Mouse (Mus musculus) myocyte (in vitro differentiated cells): ENCODE measurements around the gene Fbn1. TPM values are rescaled to one million over a fixed set of nuclear protein-coding genes. Genes with fewer than 3 reads are reported as not detected.

Experiments
- H3K27me3 ChIP-seq: one replicate; pipeline ENCODE4 v1.6.1; 2011; ENCODE audit not compliant: control insufficient read depth, insufficient read depth, insufficient read length
- H3K36me3 ChIP-seq: one replicate; pipeline ENCODE4 v1.6.1; 2011; ENCODE audit not compliant: control insufficient read depth, insufficient read depth
- H3K4me2 ChIP-seq: one replicate; pipeline ENCODE4 v1.6.1; 2011; ENCODE audit warnings: low read depth, control low read depth
- H3K4me3 ChIP-seq: one replicate; pipeline ENCODE4 v1.5.1; 2011; ENCODE audit warnings: mild to moderate bottlenecking, control low read depth, moderate library complexity
- H3K79me2 ChIP-seq: one replicate; pipeline ENCODE4 v1.6.1; 2011; ENCODE audit not compliant: control insufficient read depth, insufficient read depth
- H3ac ChIP-seq: one replicate; pipeline ENCODE4 v1.6.1; 2011; ENCODE audit not compliant: control insufficient read depth, insufficient read length
- CEBPB ChIP-seq: IDR thresholded peaks from 2 replicates; pipeline ENCODE4 v1.6.1; 2011; ENCODE audit warnings: mild to moderate bottlenecking, moderate library complexity; ENCODE audit not compliant: poor library complexity, insufficient read depth, severe bottlenecking
- E2F4 ChIP-seq: IDR thresholded peaks from one replicate; pipeline ENCODE4 v1.6.1; 2011; ENCODE audit warnings: mild to moderate bottlenecking, control low read depth, moderate library complexity; ENCODE audit not compliant: insufficient read depth
- MAX ChIP-seq: IDR thresholded peaks from one replicate; pipeline ENCODE4 v1.6.1; 2011; ENCODE audit warnings: low read depth, mild to moderate bottlenecking, control low read depth
- MYOD1 ChIP-seq, 3 experiments: IDR thresholded peaks; one replicate each; pipeline ENCODE4 v1.6.1; 2011; ENCODE audit warnings: control low read depth in 2 of 3, low read depth in 2 of 3, mild to moderate bottlenecking in 2 of 3, moderate library complexity in 1 of 3; ENCODE audit not compliant: insufficient read length in 2 of 3, control insufficient read depth in 1 of 3
- MYOG ChIP-seq, 3 experiments: IDR thresholded peaks; one replicate each; pipeline ENCODE4 v1.6.1; 2011; ENCODE audit warnings: control low read depth in 2 of 3, low read depth in 2 of 3, mild to moderate bottlenecking in 2 of 3; ENCODE audit not compliant: insufficient read length in 2 of 3, control insufficient read depth in 1 of 3, insufficient read depth in 1 of 3
- POLR2A ChIP-seq: IDR thresholded peaks from one replicate; pipeline ENCODE4 v1.6.1; 2011; ENCODE audit warnings: low read depth, mild to moderate bottlenecking, control low read depth, moderate library complexity; ENCODE audit not compliant: insufficient read length
- POLR2AphosphoS2 ChIP-seq: IDR thresholded peaks from one replicate; pipeline ENCODE4 v1.6.1; 2011; ENCODE audit warnings: low read depth, control low read depth; ENCODE audit not compliant: insufficient read length
- REST ChIP-seq: IDR thresholded peaks from one replicate; pipeline ENCODE4 v1.6.1; 2011; ENCODE audit warnings: mild to moderate bottlenecking, control low read depth, moderate library complexity; ENCODE audit not compliant: insufficient read depth, insufficient read length
- SRF ChIP-seq: IDR thresholded peaks from one replicate; pipeline ENCODE4 v1.6.1; 2011; ENCODE audit warnings: low read depth; ENCODE audit not compliant: control insufficient read depth, insufficient read length
- TCF12 ChIP-seq: IDR thresholded peaks from one replicate; pipeline ENCODE4 v1.6.1; 2011; ENCODE audit warnings: mild to moderate bottlenecking, control low read depth; ENCODE audit not compliant: poor library complexity, insufficient read depth, severe bottlenecking
- TCF3 ChIP-seq: IDR thresholded peaks from one replicate; pipeline ENCODE4 v1.6.1; 2011; ENCODE audit warnings: low read depth, control low read depth; ENCODE audit not compliant: insufficient read length
- USF1 ChIP-seq: IDR thresholded peaks from one replicate; pipeline ENCODE4 v1.6.1; 2011; ENCODE audit warnings: low read depth, mild to moderate bottlenecking, control low read depth, moderate library complexity
- polyA plus RNA-seq: library from polyadenylated mRNA; unstranded; fragments of >200 nt; fragmentation: generic; extraction: Trizol; gene quantifications from one replicate; pipeline ENCODE4 v1.2.1, GENCODE M21; 2012; ENCODE audit warnings: missing spikeins

Gene Fbn1
- polyA plus RNA-seq, 1 experiment = 125 TPM

- no peak overlapping the region for H3ac ChIP-seq
- peaks cover 27% of the 10 kb centered on the region for H3K36me3 ChIP-seq
- no peak for TF ChIP-seq MYOD1 (IDR thresholded peaks at IDR 0.05; ENCODE audit: control insufficient read depth in 1 of 3, insufficient read length in 2 of 3, low read depth in 2 of 3)
- TF ChIP-seq REST = no peak
- TF ChIP-seq MAX = no peak
- no peak for TF ChIP-seq CEBPB
- TF ChIP-seq POLR2AphosphoS2 = no peak
- no peak for TF ChIP-seq USF1
- TF ChIP-seq SRF = no peak
- no peak for TF ChIP-seq TCF3
- no peak for TF ChIP-seq TCF12
- no peak for TF ChIP-seq POLR2A
- TF ChIP-seq E2F4 = no peak
- TF ChIP-seq MYOG (IDR thresholded peaks at IDR 0.05; ENCODE audit: control insufficient read depth in 1 of 3, insufficient read depth in 1 of 3, insufficient read length in 2 of 3, low read depth in 2 of 3) = no peak
- H3K4me3 ChIP-seq = no peak overlapping the region
- H3K27me3 ChIP-seq = no peaks in the 10 kb centered on the region
- no peak overlapping the region for H3K4me2 ChIP-seq
- peaks cover 20% of the 10 kb centered on the region for H3K79me2 ChIP-seq
Measured at GRCm38 (mm10) chr2:125470553-125471295, 37.1 kb downstream of the Fbn1 start.

GRCm38 (mm10) chr2:125464036-125464435 is 43.8 kb downstream of the Fbn1 start:
- Histone ChIP-seq H3K4me2 (no peak overlapping the region), H3K79me2 (no peaks in the 10 kb centered on the region), H3ac (no peak overlapping the region), H3K36me3 (peaks cover 29% of the 10 kb centered on the region), H3K27me3 (no peaks in the 10 kb centered on the region), H3K4me3 (no peak overlapping the region)
- TF ChIP-seq SRF (no peak), REST (no peak), TCF12 (no peak), POLR2A (no peak), USF1 (no peak), CEBPB (no peak), MYOG (IDR thresholded peaks at IDR 0.05; ENCODE audit: control insufficient read depth in 1 of 3, insufficient read depth in 1 of 3, insufficient read length in 2 of 3, low read depth in 2 of 3) (no peak), TCF3 (no peak), POLR2AphosphoS2 (no peak), MAX (no peak), MYOD1 (IDR thresholded peaks at IDR 0.05; ENCODE audit: control insufficient read depth in 1 of 3, insufficient read length in 2 of 3, low read depth in 2 of 3) (no peak), E2F4 (no peak)

- peaks cover 8% of the 10 kb centered on the region for H3K79me2 ChIP-seq
- no peak overlapping the region for H3K4me2 ChIP-seq
- H3K36me3 ChIP-seq = peaks cover 12% of the 10 kb centered on the region
- no peaks in the 10 kb centered on the region for H3K27me3 ChIP-seq
- H3ac ChIP-seq = no peak overlapping the region
- TF ChIP-seq SRF (no peak), REST (no peak), MAX (no peak), MYOG (IDR thresholded peaks at IDR 0.05; ENCODE audit: control insufficient read depth in 1 of 3, insufficient read depth in 1 of 3, insufficient read length in 2 of 3, low read depth in 2 of 3) (no peak)
- no peak overlapping the region for H3K4me3 ChIP-seq
Measured at GRCm38 (mm10) chr2:125459087-125459486, 48.7 kb downstream of the Fbn1 start.

DNA sequence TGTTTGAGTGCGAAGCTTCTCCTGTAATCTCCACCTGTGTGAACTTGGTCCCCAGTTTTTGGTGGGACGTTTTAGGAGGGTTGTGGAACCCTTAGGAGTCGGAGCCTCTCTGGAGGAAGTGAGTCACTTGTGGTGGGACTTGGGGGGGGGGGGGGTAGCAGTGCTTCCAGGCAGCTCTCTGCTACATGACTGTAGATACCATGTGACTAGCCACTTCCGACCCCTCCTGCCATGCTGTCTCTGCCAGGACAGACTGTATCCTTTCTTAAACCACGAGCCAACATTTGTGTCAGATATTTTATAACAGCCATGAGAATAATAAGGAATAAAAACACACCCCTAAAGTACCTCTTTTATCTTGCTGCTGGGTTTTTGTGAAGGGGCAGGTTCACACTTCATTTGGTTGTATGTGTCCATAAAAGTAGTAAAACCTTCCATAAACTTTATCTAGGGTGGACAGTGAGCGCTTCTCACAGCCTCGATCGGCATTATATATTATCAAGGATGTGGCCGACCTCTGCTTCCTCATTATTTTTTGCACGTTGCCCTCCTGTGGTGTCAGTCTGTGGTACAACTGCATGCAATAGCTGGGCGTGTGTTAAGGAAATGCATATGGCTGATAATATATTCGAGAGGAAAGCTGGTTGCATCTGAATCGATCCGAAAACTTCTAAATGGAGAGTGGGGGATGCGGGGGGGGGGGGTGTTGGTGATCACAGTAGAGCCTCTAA is 51.6 kb downstream of the Fbn1 start:
- Histone ChIP-seq H3K36me3 (peaks cover 16% of the 10 kb centered on the region), H3K4me3 (no peak overlapping the region), H3K27me3 (no peaks in the 10 kb centered on the region), H3K4me2 (peak overlapping the region; percentile 43), H3K79me2 (peaks cover 13% of the 10 kb centered on the region), H3ac (no peak overlapping the region)
- TF ChIP-seq POLR2A (no peak), MYOG (IDR thresholded peaks at IDR 0.05; ENCODE audit: control insufficient read depth in 1 of 3, insufficient read depth in 1 of 3, insufficient read length in 2 of 3, low read depth in 2 of 3) (no peak), USF1 (no peak), TCF12 (no peak), POLR2AphosphoS2 (no peak), MAX (no peak), TCF3 (no peak), SRF (no peak), CEBPB (no peak)
